Mouse (Mus musculus) adrenal gland (tissue): ENCODE data around the gene Tbc1d16.

Source experiments
- intact Hi-C: fragments of 180-260 bp; cut with DNase I; formaldehyde crosslinking; loops from one replicate; pipeline ENCODE4 v1.15.1; 2025

Gene Tbc1d16

GRCm38 (mm10) chr11:119148829-119149228 is 79.5 kb downstream of the Tbc1d16 start:
- intact Hi-C loops, result no loop called here

GRCm38 (mm10) chr11:119147153-119147552 is 81.1 kb downstream of the Tbc1d16 start:
- intact Hi-C loops, result no loop called here

DNA sequence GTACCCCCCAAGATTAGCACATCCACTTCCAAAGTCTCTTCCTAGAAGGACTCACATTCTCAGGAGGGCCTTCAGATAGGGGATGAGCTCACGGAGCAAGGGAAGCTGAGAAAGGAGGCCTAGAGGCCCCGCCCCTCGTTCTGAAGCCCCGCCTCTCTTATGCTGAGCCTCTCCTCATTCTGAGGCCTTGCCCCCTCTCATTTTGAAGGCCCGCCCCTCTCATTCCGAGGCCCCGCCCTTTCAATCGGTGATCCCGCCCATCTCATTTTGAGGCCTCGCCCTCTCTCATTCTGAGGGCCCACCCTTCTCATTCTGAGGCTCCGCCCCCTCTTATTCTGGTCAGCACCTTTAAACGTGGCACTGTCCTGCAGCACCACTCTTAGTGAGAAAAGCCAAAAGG is 82.2 kb downstream of the Tbc1d16 start:
- intact Hi-C loops, result no loop called here

DNA sequence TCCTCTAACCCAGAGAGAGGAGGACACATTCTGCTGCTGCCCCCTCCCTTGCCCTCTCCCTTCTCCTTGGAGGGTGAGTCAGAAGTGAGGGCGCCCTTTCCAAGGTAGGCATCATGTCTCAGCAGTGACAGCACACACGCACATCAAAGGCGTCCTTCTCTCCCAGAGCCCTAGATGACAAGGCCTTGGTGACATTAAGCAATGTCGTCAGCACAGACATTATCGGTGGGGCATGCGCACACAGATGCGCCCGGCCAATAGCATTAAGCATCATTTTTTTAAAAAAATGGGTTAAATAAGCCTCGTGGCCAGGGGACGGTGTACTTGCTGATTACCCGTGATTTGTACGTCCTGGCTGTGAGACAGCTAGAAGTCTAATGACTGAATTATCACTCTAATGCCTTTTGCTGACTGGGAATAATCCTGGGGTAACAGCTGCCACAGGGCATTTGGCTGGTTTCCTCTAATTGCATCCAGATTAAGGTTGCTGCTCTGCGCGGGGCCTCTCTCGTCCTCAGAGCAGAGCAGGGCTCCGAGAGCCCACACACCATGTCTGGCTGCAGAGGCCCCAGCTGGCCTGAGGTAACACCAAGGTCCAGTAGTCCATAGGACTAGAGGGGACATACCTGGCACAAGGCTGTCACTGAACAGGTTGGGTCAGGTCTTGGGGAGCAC is 83.4 kb downstream of the Tbc1d16 start:
- intact Hi-C loops, result loop anchor here (5.0 kb wide), 1 partner anchor 42 kb away; no protein-coding TSS in a partner anchor

DNA sequence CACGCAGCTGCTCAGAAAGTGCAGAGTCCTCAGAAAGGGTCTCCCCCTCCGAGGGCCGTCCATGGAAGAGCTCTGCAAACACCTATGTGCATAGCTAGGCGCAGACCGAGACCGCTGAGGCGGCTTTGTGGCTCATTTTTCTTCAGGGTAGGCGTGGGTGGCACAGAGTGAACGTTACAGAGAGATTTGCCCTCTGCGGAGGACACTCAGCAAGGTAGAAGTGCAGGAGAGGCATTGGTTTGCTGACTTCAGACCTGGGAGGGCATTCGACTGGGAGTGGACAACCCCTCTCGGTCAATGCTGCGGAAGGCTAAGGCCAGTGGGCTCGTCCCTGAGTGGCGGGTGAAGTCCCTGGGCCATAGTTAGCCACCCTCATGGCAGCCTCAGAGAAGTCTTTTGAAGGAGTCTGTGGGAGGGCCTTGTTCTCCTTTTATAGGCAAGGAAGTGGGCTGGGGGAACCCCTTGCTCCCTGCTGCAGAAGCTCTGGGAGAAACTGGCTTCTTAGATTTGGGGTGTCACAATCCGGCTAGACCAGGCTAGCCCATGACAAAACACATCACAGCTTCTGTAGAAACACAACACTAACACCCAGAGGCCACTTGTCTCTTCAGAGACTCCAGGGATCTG is 84.8 kb downstream of the Tbc1d16 start:
- intact Hi-C loops, result loop anchor here (5.0 kb wide), 1 partner anchor 44 kb away; no protein-coding TSS in a partner anchor

DNA sequence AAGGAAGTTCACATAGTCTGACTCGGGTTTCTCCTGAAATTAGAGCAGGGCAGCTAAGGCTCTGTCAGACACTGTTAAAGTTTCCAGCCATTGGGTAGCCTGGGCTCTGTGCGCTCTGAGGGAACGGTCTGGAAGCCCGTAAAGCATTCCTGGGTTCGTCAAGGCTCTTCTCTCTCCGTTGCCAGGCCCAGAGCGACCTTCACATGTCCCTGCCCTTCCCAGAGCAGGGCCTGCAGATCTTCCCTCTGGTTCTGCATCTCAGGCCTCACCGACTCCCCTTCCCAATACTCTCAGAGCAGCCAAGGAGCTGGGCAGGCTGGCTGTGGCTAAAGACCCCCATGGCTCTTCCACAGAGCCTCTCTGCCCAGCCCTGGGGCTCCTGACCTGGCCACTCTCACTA is 85.7 kb downstream of the Tbc1d16 start:
- intact Hi-C loops, result loop anchor here (5.0 kb wide), 1 partner anchor 45 kb away; no protein-coding TSS in a partner anchor

- intact Hi-C loops, result no loop called here
These were observed 89.3 kb downstream of the Tbc1d16 start for GRCm38 (mm10) chr11:119139026-119139425.

GRCm38 (mm10) chr11:119138205-119138604 is 90.1 kb downstream of the Tbc1d16 start:
- intact Hi-C loops, result no loop called here

GRCm38 (mm10) chr11:119134586-119134985 is 93.7 kb downstream of the Tbc1d16 start:
- intact Hi-C loops, result no loop called here

DNA sequence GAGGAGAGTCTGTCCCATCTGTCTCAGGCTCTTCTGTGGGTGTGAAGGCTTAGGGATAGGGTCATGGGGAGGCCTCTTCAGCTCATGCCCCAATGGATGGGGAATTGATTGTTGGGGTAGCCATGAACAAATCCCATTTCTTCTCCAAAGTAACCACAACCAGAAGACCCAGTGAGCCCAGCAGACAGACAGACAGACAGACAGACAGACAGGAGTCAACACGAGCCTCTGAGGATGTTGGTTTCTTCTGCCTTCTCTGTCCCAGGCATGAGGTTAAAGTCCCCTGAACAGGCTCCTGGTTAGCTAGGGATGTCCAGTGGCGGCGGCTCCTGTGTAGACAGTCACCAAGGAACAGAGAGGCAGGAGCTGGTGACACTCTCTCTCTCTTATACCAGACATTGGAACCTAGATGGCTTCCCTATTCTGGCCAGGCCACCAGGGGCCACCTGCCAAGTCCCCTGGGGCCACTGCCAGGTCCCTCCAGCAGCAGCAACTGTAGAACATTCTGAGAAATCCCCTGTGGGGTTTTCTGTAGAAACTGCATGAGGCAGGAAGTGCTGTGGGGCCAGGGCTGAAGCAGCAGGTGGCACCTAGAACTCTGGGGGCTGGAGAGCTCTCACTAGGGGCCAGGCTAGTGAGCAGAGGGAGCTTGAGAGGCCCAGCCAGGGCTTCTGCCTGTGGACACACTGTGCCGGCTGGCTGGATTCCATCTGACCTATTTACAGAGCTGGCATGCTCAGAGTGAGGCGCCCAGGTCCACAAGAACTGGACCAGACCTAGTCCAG is 94.7 kb downstream of the Tbc1d16 start:
- intact Hi-C loops, result no loop called here

DNA sequence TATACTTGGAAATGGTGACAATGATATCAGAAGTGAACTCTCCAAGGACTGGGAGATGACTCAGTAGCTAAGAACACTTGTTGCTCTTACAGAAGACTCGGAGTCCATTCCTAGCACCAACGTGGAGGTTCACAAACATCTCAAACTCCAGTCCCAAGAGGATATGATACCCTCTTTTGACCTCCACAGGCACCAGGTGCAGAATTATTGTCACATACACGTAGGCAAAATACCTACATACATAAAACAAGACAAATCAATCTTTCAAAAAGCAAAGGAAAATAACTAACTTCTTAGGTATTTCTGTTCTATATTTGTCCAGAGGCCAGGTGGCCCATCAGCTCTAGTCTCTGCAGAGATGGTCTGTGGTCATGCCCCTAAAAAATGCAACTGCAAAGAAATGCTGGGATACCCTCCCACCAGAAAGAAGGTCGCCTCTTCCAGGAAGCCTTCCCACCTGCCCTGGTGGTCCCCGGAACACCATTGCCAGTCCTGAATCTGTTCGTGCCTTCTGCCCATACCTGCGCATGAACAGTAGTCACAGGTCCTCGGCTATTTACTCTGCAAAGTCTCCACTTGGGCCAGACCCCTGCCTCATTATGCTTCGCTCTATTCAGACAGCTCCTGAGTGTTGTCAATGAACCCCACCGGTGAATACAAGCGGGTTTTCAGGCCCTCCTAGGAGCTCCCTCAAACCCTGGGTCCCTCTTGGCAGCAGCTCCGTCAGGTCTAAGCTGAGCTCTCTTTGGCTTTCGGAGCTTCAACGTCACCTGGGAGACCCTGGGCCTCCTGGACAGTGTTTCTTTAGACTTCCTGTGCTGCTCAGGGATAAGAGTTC is 95.9 kb downstream of the Tbc1d16 start:
- intact Hi-C loops, result no loop called here

DNA sequence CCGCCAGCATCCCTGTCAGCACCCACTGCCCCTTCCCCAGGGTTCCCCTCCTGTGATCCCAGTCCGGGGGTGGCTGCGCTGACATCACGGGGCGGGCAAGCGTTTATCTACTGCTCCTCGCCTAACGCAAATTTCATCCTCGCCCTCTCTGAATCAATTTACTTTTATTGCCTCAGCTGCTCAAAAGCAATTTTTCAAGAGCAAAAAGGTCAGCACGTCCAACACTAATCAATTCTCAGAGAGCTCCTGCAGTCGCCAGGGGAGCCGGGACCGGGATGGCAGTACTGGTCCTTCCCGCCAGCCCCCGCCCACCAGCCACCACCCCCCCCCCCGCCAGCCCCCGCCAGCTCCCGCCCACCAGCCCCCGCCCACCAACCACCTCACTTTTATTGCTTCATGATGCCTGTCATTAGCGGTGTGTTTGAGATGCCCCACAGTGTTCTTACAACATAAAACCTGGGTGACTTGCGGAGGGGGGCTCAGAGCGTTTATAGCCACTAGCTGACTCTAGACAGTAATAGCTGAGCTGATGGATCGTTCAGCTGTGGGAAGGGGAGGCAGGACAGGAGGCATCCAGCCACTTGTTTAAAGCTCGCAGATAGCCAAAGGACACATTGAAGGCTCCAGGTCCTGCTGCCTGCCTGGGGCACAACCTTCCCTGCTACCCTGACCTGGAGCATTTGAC is 98.1 kb downstream of the Tbc1d16 start:
- intact Hi-C loops, result no loop called here

DNA sequence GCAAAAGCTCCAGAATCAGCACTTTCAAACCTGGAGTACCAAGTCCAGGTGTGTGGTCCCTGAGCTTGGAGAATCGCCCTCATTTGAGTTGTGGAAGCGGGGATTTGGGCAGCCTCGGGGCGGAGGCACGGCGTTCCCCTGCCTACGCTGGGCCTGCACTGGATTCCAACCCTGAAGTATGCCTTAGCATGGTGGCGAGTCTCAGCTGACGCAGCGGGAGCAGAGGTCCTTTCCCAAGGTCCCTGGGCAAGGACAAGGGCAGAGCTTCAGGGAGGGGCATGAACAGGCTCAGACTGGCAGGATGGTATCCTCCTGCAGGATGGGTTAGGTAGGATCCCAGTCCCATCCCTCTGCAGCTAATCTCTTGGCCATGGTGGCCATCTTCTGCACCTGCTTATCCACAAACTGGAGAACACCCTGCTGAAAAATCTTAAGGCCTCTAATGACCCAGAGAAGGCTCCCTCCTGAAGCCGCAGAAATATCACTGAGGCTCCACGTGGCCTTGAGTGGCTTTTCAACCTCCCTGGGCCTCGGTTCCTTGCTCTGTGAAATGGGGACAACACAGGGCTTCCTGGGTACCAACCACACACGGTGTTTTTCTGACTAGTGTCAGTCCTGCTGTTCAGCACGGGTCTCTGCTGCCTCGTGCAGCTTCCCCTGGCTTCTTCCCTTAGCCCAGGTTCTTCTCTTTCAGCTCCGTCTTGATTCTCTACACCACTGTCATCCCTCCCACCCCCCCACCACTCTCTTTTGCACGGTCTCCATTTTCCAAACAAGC is 98.8 kb downstream of the Tbc1d16 start:
- intact Hi-C loops, result loop anchor here (5.0 kb wide), 2 partner anchors 58 to 77 kb away; no protein-coding TSS in a partner anchor

DNA sequence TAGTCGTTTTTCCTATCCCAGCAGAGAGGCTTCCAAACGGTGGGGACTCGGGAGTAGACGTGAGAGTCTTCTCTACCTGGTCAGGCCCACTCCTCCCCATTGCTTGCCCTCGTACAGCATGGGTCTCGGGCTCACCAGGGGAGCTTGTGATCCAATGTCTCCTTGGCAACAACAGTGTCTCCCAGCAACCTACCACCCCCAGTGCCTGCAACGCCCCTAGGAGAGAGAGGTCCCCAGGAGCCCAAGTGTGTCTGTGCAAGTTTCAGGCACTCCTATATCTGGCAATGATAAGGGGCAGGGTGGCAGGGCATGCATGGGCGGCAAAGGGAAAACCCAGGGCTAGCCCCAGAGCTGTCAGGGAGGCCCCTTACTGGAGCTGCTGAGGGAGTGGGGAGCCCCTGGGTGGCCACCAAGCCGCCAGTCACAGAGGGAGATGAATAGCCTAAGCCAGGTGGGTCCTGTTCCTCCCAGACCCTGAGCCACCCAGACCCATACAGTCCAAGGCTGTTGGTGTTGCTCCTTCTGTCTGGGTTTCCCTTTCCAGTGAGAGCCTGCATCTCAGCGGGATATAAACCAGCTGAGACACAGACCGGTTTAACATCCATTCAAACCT is 99.5 kb downstream of the Tbc1d16 start:
- intact Hi-C loops, result loop anchor here (5.0 kb wide), 2 partner anchors 59 to 76 kb away; no protein-coding TSS in a partner anchor

DNA sequence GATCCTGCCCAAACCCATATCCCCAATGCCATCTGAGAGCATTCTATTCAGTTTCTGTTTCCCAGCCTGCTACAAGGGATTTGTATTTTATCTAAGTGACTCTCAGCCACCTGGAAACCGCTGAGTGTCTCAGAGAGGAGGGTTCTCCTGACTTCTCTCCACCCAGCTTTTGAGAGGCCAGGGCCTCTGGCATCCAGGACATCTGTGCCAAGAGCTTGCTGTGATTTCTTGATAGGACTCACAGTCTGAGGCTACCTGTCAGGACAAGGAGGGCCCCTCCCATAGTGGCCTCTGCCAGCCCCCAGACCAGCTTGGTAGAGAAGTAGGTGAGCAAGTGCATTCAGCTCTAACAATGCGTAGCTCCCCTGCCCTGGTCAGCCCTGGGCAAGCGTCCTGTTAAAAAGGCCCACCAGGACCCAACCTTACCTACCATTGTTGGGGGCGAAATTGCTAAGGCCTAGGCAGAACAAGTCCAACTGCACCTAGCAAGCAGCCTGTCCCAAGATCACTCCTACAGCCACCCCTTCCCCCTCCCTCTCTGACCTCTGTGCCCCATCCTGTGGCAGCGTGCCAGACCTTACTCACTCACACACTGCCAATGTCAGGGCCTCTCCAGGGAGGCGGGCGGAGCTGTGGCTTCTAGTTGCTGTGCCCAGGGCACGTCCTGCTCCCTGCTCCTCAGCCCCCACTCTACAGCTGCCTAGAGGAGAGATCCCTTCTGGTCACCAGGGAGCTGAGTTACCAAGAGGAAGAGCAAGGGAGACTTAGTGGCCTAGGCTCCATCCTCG is 100.4 kb downstream of the Tbc1d16 start:
- intact Hi-C loops, result loop anchor here (2.0 to 5.0 kb wide), 3 partner anchors 37 to 76 kb away; no protein-coding TSS in a partner anchor

- intact Hi-C loops, result loop anchor here (2.0 to 5.0 kb wide), 3 partner anchors 36 to 75 kb away; no protein-coding TSS in a partner anchor
These were observed 101.2 kb downstream of the Tbc1d16 start for GRCm38 (mm10) chr11:119127147-119127546.

DNA sequence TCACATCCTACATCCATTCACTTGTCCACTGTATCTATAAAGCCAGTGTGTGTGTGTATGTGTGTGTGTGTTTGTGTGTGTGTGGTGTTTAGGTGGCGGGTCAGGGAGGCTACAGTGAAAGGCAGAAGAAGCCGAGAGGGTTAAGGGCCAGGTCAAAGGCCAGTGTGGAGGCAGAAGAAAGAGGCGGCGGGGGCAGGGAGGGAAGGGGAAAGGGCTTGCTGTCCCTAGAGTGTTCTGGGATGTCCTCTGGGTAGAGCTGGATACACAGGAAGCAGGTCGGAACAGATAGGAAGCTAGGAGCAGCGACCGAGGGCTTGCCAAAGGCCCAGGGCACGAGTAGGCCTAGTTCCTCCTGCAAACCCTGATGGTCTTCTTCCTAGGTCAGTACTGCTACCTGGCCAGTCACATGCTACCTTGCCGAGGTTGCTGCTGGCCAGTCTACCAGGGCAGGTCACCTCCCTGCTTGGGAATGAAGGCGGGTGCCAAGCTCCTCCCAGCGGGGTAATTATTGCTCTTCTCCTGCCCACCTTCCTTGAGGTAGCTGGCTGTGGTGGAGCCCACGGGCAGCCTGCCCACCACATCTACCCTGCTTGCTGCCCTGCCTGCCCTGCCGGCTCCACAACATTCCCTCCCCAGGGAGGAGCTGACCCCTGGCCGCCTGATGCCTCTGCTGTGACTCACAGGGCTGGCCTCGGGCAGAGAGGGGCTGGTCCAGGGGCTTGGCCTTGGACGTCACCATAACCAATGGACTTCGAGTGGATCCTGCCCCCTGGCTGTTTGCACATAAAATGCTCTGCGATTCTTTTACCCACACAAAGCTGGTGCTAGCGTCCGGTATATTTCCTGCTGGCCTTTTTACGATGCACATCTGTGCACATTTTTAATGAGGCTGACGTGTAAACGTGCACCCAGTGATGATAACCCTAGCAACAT is 102.1 kb downstream of the Tbc1d16 start:
- intact Hi-C loops, result loop anchor here (2.0 to 5.0 kb wide), 3 partner anchors 35 to 74 kb away; no protein-coding TSS in a partner anchor
